Mouse (Mus musculus): ENCODE measurements at regions not wholly inside any gene's neighbourhood (a gene's known extent, or its start where the extent isn't known, plus 50 kb on each side); places are given as distances from the start of the nearest gene placed in this dataset.

GRCm38 (mm10) chr11:117538732-117539131, 54.6 kb downstream of the Gm11733 start:
- intact Hi-C loops (cut with DNase I), result no loop called here
- DNase-seq, result no peak

- DNase-seq, result no peak
- intact Hi-C loops (cut with DNase I), result no loop called here
Measured at GRCm38 (mm10) chr11:117540609-117541008, 56.4 kb downstream of the Gm11733 start.

GRCm38 (mm10) chr11:117541205-117541884, 57.2 kb downstream of the Gm11733 start:
- peak; percentile 46 to 53 for DNase-seq
- intact Hi-C loops (cut with DNase I), result no loop called here

- intact Hi-C loops (cut with DNase I), result no loop called here
- no peak for DNase-seq
Measured at GRCm38 (mm10) chr11:117543191-117543590, 59.0 kb downstream of the Gm11733 start.

- intact Hi-C loops (cut with DNase I), result no loop called here
- DNase-seq, result no peak
Measured at GRCm38 (mm10) chr11:117544507-117544906, 60.3 kb downstream of the Gm11733 start.

- DNase-seq, result no peak
- intact Hi-C loops (cut with DNase I), result no loop called here
Measured at GRCm38 (mm10) chr11:117544926-117545325, 60.8 kb downstream of the Gm11733 start.

- DNase-seq, result no peak
- intact Hi-C loops (cut with DNase I), result no loop called here
Measured at GRCm38 (mm10) chr11:117551926-117552325, 67.8 kb downstream of the Gm11733 start.

- DNase-seq, result no peak
- intact Hi-C loops (cut with DNase I), result no loop called here
Measured at GRCm38 (mm10) chr11:117552430-117552969, 68.3 kb downstream of the Gm11733 start.

GRCm38 (mm10) chr11:117554111-117554510, 69.9 kb downstream of the Gm11733 start:
- intact Hi-C loops (cut with DNase I), result no loop called here
- no peak for DNase-seq

- intact Hi-C loops (cut with DNase I), result loop anchor here (5.0 kb wide), 1 partner anchor 40 kb away; no protein-coding TSS in a partner anchor
- DNase-seq, result peak; percentile 72
Measured at GRCm38 (mm10) chr11:117557474-117558381, 73.6 kb downstream of the Gm11733 start.

GRCm38 (mm10) chr11:117559839-117560238, 75.7 kb downstream of the Gm11733 start:
- intact Hi-C loops (cut with DNase I), result loop anchor here (5.0 kb wide), 1 partner anchor 37 kb away; no protein-coding TSS in a partner anchor
- no peak for DNase-seq

GRCm38 (mm10) chr11:117567961-117568605, 83.9 kb downstream of the Gm11733 start:
- DNase-seq, result no peak
- intact Hi-C loops (cut with DNase I), result loop anchor here (2.0 kb wide), 1 partner anchor 39 kb away; no protein-coding TSS in a partner anchor

- DNase-seq, result peak; percentile 23 to 48
- intact Hi-C loops (cut with DNase I), result loop anchor here (2.0 kb wide), 1 partner anchor 40 kb away; no protein-coding TSS in a partner anchor
Measured at GRCm38 (mm10) chr11:117568606-117568991, 84.4 kb downstream of the Gm11733 start.

- no peak for DNase-seq
- intact Hi-C loops (cut with DNase I), result loop anchor here (2.0 kb wide), 1 partner anchor 41 kb away; no protein-coding TSS in a partner anchor
Measured at GRCm38 (mm10) chr11:117569566-117570101, 84.5 kb upstream of the Tnrc6c start.

GRCm38 (mm10) chr11:117571858-117572257, 82.2 kb upstream of the Tnrc6c start:
- intact Hi-C loops (cut with DNase I), result no loop called here
- DNase-seq, result no peak

GRCm38 (mm10) chr11:117574721-117575120, 79.4 kb upstream of the Tnrc6c start:
- intact Hi-C loops (cut with DNase I), result no loop called here
- peak; percentile 54 to 68 for DNase-seq

- no peak for DNase-seq
- intact Hi-C loops (cut with DNase I), result no loop called here
Measured at GRCm38 (mm10) chr11:117579121-117579520, 75.0 kb upstream of the Tnrc6c start.

- intact Hi-C loops (cut with DNase I), result no loop called here
- no peak for DNase-seq
Measured at GRCm38 (mm10) chr11:117579720-117580119, 74.4 kb upstream of the Tnrc6c start.

GRCm38 (mm10) chr11:117583478-117583877, 70.6 kb upstream of the Tnrc6c start:
- intact Hi-C loops (cut with DNase I), result no loop called here
- DNase-seq, result no peak

- intact Hi-C loops (cut with DNase I), result no loop called here
- DNase-seq, result no peak
Measured at GRCm38 (mm10) chr11:117585556-117585955, 68.5 kb upstream of the Tnrc6c start.
